Mouse (Mus musculus): ENCODE measurements around the gene Errfi1.

The Errfi1 gene

GRCm38 (mm10) chr4:150853680-150854461, at the start of gene Errfi1:
Gene Errfi1 (plus strand): TSS chr4:150853919.
- no peak for DNase-seq (ENCODE audit: inconsistent ontology term)

- no peak for DNase-seq (ENCODE audit: inconsistent ontology term)
These were observed 49.5 kb upstream of the Errfi1 start for GRCm38 (mm10) chr4:150804204-150804603.

- no peak for DNase-seq (ENCODE audit: inconsistent ontology term)
These were observed 45.8 kb upstream of the Errfi1 start for GRCm38 (mm10) chr4:150807727-150808470.

- DNase-seq (ENCODE audit: inconsistent ontology term), result no peak
These were observed 45.3 kb upstream of the Errfi1 start for GRCm38 (mm10) chr4:150808471-150808847.

- no peak for DNase-seq (ENCODE audit: inconsistent ontology term)
These were observed 44.4 kb upstream of the Errfi1 start for GRCm38 (mm10) chr4:150809323-150809722.

GRCm38 (mm10) chr4:150815144-150815543, 38.6 kb upstream of the Errfi1 start:
- DNase-seq (ENCODE audit: inconsistent ontology term), result no peak

GRCm38 (mm10) chr4:150816414-150816951, 37.2 kb upstream of the Errfi1 start:
- DNase-seq (ENCODE audit: inconsistent ontology term), result no peak

- DNase-seq (ENCODE audit: inconsistent ontology term), result no peak
These were observed 34.4 kb upstream of the Errfi1 start for GRCm38 (mm10) chr4:150819126-150819910.

GRCm38 (mm10) chr4:150821381-150821780, 32.3 kb upstream of the Errfi1 start:
- peak; percentile 88 for DNase-seq (ENCODE audit: inconsistent ontology term)

GRCm38 (mm10) chr4:150822624-150823023, 31.1 kb upstream of the Errfi1 start:
- DNase-seq (ENCODE audit: inconsistent ontology term), result no peak

GRCm38 (mm10) chr4:150823614-150824480, 29.9 kb upstream of the Errfi1 start:
- DNase-seq (ENCODE audit: inconsistent ontology term), result no peak

- DNase-seq (ENCODE audit: inconsistent ontology term), result no peak
These were observed 28.8 kb upstream of the Errfi1 start for GRCm38 (mm10) chr4:150824877-150825276.

GRCm38 (mm10) chr4:150825531-150825930, 28.2 kb upstream of the Errfi1 start:
- no peak for DNase-seq (ENCODE audit: inconsistent ontology term)

GRCm38 (mm10) chr4:150831321-150831720, 22.4 kb upstream of the Errfi1 start:
- no peak for DNase-seq (ENCODE audit: inconsistent ontology term)

GRCm38 (mm10) chr4:150831941-150832340, 21.8 kb upstream of the Errfi1 start:
- DNase-seq (ENCODE audit: inconsistent ontology term), result no peak

- DNase-seq (ENCODE audit: inconsistent ontology term), result no peak
These were observed 18.6 kb upstream of the Errfi1 start for GRCm38 (mm10) chr4:150835163-150835562.

- DNase-seq (ENCODE audit: inconsistent ontology term), result no peak
These were observed 17.5 kb upstream of the Errfi1 start for GRCm38 (mm10) chr4:150836258-150836657.

GRCm38 (mm10) chr4:150836961-150837360, 16.8 kb upstream of the Errfi1 start:
- DNase-seq (ENCODE audit: inconsistent ontology term), result no peak

- DNase-seq (ENCODE audit: inconsistent ontology term), result no peak
These were observed 16.3 kb upstream of the Errfi1 start for GRCm38 (mm10) chr4:150837458-150837857.

GRCm38 (mm10) chr4:150842045-150842444, 11.7 kb upstream of the Errfi1 start:
- no peak for DNase-seq (ENCODE audit: inconsistent ontology term)

- no peak for DNase-seq (ENCODE audit: inconsistent ontology term)
These were observed 10.5 kb upstream of the Errfi1 start for GRCm38 (mm10) chr4:150843181-150843580.
